Mouse (Mus musculus) embryo, embryonic 11.5 days (tissue): Measurements from ENCODE around the gene Fktn.
A peak's percentile ranks its signal among the peaks of the same experiment; 100 is the strongest.
"Not testable (repeated sequence)": the region's sequence is repeated elsewhere in the genome, so short reads cannot be mapped to it uniquely, and the experiment has no call there.

Experiments
- DNase-seq: peaks from one replicate; pipeline ENCODE4 v3.0.0-alpha.2; 2012; ENCODE audit warnings: low read depth, low spot score

The Fktn gene

DNA sequence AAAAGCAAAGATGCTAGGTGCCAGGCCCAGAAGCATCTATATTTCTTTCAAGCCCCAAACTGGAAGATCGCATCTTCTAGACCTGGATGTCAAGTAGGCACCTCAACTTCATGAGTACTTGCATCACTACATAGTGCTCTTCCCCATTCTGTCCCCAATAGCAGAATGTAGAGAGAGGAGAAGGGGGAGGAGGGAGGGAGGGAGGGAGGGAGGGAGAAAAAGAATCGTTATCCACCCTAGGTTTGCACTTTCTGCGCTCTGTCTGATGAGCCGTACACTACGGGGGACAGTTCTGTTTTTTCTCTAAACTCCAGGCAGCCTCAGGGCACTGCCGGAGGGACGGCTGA is at the start of gene Fktn:
TSS of gene Fktn (plus strand) at position 295 of the 347 bp plus-strand sequence.
- DNase-seq: no peak

DNA sequence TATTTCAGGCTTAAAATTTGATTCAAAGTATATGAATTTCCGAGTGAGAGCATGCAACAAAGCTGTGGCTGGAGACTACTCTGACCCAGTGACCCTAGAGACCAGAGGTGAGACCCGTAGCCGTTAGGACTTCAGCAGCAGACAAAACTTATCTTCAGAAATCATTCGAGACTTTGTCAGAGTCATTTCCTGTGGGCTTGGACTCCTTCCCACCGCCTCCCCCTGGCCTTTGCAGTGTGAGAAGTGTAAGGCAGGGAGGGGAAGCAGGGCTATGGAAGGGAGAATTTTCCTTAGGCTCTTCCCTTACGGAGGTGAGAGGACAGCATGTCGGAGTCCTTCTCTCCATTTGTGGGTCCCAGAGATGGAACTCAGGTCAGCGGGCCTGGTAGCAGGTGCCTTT is 31.7 kb upstream of the Fktn start:
- DNase-seq: no peak

DNA sequence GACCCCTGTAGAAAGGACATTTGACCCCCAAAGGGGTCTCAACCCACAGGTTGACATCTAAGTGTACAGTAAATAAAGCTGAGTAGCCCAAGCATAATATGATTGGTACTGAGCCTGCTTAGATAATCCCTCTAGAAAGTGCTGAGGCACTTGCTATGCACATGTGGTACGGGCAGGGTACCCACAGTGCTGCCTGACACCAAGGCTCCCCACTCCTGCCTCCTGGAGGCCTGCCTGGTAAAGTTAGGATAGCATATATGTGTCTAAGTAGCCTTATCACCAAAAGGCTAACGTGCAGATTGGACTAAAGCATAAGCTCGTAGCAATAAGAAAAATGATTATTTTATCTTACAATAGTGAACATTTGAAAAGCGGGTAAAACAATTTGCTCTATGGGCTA is 24.8 kb upstream of the Fktn start:
- no peak for DNase-seq

GRCm38 (mm10) chr4:53691418-53691817 is 22.4 kb upstream of the Fktn start:
- DNase-seq: no peak

- DNase-seq: not testable (repeated sequence)
These were observed 4.6 kb upstream of the Fktn start for GRCm38 (mm10) chr4:53709166-53709565.

DNA sequence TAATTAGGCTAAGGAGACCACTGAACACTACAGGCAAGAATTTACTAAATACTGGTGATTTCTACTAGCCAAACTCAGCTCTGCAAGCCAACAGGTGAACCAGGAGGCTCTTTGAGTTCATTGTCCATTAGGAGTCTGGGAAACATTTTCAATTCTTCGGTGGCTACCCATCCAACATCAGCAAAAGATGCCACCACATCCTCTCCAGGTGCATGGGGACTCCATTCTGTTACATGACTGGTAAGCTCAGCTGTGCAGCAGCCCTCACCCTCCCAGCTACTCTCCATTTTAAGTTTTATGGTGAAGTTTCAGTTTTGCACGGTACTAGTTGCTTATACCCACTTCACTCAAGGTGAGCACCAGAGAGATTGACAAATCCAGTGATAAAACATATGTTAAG is 3.8 kb upstream of the Fktn start:
- DNase-seq: no peak

DNA sequence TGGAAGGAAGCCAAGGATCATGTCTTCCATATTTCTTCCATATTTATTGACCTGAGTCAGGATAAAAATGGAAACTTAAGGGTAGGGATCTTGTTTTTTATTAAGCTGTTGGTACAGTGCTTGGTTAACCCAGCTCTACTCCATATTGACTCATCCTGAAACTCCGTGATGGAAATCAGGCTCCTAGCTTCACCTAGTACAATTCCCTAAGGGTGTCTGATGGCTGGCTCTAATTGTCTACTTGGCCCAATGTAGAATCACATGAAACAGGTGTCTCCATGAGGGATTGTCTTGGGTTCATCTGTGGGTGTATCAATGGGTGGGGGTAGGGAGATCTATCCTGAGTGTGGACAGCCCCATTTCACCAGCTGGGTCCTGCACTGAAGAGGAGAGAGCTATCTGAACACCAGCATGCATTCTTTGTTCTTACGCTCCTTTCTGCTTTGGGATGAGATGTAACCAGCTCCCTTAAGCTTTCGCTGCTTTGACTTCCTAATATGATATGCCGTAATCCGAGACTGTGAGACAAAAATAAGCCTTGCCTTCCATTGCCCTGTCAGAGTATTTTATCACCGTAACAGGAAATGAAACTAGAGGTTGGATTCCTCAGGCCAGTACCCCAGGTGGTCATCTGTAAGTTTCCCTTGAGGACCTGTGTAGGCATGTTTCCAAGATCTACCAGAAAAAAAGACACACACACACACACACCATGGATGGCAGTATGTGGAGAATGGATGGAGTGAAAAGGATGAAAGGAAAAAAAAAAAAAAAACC is 3.1 kb upstream of the Fktn start:
- DNase-seq: no peak

DNA sequence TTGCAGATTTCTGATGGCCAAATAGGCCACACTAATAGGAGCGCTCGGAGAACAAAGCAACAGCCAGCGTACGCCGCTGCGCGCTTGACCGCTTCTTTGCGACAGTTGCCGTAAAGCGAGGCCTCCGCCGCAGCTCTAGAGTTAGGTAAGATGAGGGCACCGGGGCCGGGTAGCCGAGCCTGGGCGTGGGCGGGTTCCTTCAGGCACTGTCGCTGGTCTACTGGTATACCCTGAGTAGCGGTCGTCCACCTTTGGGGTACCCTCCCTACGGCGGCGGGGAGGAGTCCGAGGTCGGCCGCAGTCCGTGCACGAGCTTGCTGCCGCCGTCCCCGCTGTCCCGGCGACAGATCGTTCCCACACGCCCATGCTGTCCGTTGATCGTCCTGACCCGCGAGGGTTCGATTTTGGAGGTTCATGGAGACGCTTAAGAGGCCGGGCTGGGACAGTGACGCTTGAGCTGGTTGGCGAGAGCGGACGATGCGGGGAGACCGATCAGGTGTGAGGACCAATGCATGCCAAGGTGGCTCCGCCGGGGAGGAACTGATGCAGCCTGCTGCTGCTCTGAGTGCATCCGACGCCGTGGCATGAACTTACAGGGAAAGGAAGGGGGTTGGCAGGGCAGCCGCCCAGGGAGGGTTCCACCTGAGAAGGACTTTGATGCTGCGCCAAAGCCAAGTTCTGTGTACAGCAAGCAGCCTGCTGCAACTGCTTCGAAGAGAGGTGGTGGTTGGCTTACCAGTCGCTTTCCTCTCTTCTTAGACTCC is 435 bp downstream of the Fktn start:
- peak; percentile 89 for DNase-seq

DNA sequence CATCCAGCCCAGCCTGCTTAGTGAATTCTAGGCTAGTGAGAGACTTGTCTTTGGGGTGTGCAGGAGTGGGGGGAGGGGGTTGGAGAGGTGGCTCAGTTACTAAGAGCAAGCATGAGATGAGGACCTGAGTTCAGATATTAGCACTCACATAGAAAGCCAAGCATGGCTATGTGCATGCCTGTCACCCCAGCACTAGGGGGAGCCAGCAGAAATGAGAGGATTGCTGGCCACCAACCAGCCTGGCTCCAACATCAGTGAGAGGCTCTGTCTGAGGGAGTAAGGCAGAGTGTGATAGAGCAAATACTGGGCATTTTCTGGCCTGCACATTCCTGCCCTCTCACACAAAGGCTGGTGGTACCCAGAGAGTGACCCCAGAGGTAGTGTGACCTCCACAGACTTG is 2.2 kb downstream of the Fktn start:
- DNase-seq: no peak

GRCm38 (mm10) chr4:53717546-53717945 is 3.7 kb downstream of the Fktn start:
- DNase-seq: no peak

DNA sequence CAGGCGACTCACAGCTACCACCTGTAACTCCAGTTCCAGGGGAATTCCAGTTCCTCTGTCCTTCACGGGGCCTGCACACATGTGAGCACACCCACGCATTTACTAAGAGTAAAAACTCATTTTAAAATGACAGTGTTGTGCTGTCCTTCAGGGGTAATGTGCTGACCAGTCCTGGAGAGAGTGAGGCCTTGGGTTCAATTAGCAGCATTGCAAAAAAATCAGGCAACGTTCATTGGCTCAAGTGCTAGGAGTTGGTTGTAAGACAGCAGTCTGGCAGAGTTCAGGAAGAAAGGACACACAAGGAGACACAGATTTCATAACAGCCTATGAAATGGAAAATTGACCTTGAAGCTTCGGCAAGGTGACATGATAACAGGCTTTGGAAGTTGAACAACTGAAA is 4.5 kb downstream of the Fktn start:
- no peak for DNase-seq

DNA sequence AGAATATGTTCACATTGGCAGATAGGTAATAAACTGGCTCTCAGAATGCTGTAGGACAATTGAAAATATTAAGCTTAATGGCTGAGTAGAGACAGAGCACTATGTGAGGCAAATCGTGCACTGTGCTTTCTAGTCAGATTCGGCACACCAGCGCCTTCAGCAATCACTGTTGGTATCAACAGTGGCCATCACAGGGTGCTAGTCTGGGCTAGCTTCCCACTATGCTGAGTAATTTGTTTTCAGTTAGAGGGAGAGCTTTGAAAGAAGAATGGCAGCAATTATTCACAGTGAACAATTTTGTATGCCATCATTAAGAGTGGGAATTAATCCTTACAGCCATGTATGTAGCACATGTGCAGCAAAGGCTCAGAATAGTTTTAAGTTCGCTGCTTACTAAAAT is 8.7 kb downstream of the Fktn start:
- DNase-seq: no peak

GRCm38 (mm10) chr4:53726100-53726499 is 12.3 kb downstream of the Fktn start:
- not testable (repeated sequence) for DNase-seq

GRCm38 (mm10) chr4:53728121-53728520 is 14.3 kb downstream of the Fktn start:
- no peak for DNase-seq

DNA sequence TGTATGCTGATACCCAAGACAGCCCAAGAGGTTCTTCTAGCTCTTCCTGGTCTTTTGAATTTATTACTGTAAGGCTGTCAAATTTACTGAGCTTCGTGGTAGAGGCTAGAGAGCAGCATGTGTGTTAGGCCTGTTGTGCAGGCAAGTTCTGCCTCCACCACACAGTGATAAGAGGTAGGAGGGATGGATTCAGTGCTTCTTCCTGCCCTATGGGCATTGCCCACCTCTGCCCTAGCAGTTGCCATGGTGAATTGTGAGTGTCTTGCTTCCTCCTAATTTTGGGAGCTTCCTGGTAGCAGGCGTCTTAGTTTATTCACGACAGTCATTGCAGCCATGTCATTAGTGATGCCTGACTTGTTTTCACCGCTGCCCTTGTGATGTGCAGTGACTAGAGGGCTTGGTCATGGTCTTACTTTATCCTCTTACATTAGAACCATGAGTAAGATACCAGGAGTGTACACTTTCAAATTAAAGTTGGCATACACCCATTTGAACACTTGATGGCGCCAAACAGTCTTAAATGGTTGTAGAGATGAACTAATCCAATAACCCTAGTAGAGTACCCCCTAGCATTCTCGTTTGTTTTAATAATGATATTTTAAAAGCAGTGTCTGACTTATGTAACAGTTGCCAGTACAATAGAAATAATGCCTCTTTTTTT is 25.3 kb downstream of the Fktn start:
- DNase-seq: peak; percentile 35

DNA sequence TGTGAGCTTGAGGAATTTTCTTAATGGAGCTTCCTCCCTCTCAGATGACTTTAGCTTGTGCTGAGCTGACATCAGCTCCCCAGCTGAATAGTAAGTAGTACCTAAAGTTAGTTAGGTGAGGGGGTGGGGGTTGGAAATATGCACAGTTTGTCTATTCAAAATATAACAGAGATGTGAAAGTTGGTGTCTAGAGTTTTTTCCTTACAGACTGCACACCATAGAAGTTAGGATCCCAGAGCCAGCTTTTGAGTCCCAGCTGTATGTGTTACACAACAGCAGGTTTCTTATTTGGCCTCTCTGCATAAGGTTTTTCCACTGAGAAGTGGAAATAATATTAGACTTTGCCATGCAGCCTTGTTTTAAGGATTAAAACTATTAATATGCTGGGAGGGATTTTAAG is 36.0 kb downstream of the Fktn start:
- DNase-seq: no peak

DNA sequence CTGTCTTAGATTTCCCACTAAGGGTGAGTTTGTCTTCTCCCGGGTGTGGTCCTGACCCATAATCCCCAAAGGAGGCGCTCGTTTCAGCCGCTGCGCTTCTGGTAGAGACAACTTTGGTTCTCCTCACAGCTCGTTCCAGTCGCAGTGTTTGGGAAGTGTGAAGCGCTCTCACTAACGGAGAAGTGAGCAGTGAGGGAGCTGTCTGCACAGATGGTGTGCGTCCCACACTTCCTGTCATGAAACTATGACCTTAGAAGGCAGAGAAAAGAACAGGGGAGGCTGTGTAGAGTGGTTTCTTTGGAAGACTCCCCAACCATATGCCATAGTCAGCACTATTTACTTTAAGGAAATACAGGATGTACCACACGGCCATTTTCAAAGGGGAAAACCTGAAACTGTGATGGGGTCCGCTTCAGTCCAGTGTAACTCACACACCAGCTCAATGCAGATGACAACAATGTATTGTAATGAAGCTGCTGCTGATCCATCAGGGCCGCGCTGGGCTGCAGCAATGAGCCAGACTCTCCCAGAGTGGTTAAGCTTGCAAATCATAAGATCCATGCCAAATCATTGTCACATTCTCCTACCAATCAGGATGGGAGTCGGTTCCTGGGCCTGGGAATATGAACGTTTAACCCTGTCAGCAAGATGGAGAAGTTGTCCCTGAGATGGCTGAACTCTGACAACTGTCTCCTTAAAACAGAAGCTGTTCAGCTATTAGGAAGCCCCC is 36.8 kb downstream of the Fktn start:
- DNase-seq: no peak

GRCm38 (mm10) chr4:53757030-53757429 is 43.2 kb downstream of the Fktn start:
- no peak for DNase-seq

DNA sequence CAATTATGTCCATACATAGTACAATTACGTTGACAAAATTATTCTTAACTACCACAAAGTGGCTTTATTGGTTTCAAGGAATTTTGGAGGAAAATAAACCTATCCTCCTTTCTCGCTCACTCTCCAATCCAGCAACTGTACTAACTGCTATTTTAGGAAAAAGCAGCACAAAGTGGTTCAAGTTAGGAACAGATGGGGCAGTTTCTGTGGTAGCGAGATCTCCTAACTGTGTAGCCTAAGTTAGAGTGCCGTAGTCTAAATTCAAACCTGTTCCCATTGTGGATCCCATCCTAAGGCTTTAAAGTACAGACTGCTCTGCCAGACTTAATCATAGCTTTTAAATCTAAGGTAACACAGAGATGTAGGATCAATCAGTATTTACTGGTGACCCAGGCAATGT is 45.0 kb downstream of the Fktn start:
- DNase-seq: no peak

DNA sequence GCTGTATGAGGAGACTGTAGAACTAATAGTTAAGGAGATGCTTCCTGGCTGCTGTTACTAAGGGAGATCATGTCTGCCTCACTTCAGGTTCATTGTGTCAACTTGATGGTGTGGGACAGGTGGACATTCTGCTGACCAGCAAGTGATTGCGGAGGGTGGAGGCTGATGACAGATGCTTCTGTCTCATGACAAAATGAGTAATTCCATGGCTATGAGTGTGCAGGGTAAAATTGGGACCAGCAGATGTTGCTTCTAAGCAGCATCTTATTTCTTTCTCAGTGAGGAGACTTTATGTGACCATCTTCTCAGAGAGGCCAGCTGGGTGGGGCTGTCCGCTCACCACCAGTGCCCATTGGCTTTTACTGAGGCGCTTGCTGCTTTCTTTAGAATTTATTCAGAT is 45.9 kb downstream of the Fktn start:
- no peak for DNase-seq

DNA sequence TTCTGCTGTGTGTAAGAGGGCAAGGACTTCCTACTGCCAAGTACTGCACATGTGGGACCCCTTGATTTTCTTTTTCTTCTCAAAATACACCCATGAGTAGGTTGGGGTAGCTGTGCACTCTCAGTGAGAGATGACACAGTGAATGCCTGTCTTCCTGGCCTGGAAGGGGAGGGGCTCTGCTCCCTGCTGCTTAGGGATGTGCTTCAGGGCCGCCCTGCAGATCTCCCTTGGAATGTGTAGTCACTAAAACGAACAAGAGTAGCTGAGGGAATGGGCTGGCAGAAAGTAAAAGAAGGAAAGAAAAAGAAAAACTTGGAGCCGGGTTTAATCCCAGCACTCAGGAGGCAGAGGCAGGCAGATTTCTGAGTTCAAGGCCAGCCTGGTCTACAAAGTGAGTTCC is 48.7 kb downstream of the Fktn start:
- DNase-seq: no peak
